Mouse (Mus musculus) bone marrow, adult 2 months (tissue): ENCODE measurements around the gene Slc46a3.

Experiments
- CTCF ChIP-seq: fragments of 200-500 bp; IDR thresholded peaks from 2 replicates; pipeline ENCODE4 v1.5.1; 2011; ENCODE audit warnings: low read length, control low read depth; ENCODE audit not compliant: control insufficient read depth, insufficient read depth
- POLR2A ChIP-seq: fragments of 200-500 bp; IDR thresholded peaks from 2 replicates; pipeline ENCODE4 v1.6.1; 2011; ENCODE audit warnings: low read depth, mild to moderate bottlenecking, control low read depth, low read length, borderline replicate concordance; ENCODE audit not compliant: control insufficient read depth

DNA sequence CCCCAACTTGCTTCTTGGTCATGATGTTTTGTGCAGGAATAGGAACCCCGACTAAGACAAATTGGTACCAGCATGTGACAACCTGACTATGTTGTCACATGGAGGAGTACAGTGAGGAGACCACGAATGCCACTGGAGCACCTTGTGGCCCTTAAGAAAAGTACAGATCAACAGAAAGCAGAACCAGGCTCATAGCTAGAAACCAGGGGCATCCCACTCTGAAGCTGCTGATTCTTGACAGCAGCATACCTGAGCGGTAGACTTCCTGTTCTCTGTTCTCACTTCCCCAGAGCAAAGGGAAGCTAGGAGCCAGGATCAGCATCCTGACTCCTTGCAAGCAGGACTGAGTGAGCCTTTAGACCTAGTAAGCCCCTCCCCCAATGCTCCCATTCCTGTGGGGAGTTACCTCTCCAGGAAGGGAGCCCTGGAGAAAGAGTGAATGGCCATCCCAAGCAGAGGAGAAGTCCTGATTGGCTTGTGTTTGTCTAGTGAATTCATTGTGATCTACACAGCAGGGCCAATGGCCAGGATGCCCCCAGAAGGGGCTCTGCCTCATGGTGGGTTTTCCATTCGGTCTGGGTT is 4.4 kb upstream of the Slc46a3 start:
- TF ChIP-seq POLR2A = no peak
- no peak for TF ChIP-seq CTCF
